Mouse (Mus musculus) hindbrain, embryonic 14.5 days (tissue): ENCODE data around the gene P3h1. TPM values are rescaled to one million over a fixed set of nuclear protein-coding genes. Genes with fewer than 3 reads are reported as not detected.
"Not testable (repeated sequence)": the region's sequence is repeated elsewhere in the genome, so short reads cannot be mapped to it uniquely, and the experiment has no call there.

Experiments used
- ATAC-seq: fragments of 200-750 bp; cut with Nextera tagmentation; 2 replicates; pipeline ENCODE4 v1.8.0; 2017; ENCODE audit warnings: moderate number of reproducible peaks, mild to moderate bottlenecking, moderate TSS enrichment, moderate library complexity; ENCODE audit not compliant: low FRiP score
- DNase-seq: peaks from one replicate; pipeline ENCODE4 v3.0.0-alpha.2; 2015; ENCODE audit warnings: low spot score
- H3K27ac ChIP-seq: fragments of 300-500 bp; sonication (generic); 2 replicates; pipeline ENCODE4 v1.5.1; 2014; ENCODE audit warnings: mild to moderate bottlenecking, moderate library complexity
- H3K27me3 ChIP-seq: fragments of 300-500 bp; sonication (generic); 2 replicates; pipeline ENCODE4 v1.6.1; 2014; ENCODE audit warnings: mild to moderate bottlenecking, low read length, mixed read lengths; ENCODE audit not compliant: control insufficient read depth, insufficient read depth
- H3K36me3 ChIP-seq: fragments of 300-500 bp; sonication (generic); replicated peaks from 2 replicates; pipeline ENCODE4 v1.6.1; 2014; ENCODE audit not compliant: control insufficient read depth, insufficient read depth
- H3K4me1 ChIP-seq: fragments of 300-500 bp; sonication (generic); replicated peaks from 2 replicates; pipeline ENCODE4 v1.6.1; 2014; ENCODE audit warnings: antibody characterized with exemption, low read length, mixed read lengths; ENCODE audit not compliant: control insufficient read depth, insufficient read depth
- H3K4me2 ChIP-seq: fragments of 300-500 bp; sonication (generic); replicated peaks from 2 replicates; pipeline ENCODE4 v1.6.1; 2014; ENCODE audit warnings: mild to moderate bottlenecking, moderate library complexity
- H3K4me3 ChIP-seq: fragments of 300-500 bp; sonication (generic); replicated peaks from 2 replicates; pipeline ENCODE4 v1.5.1; 2014; ENCODE audit warnings: mild to moderate bottlenecking, low read length
- H3K9ac ChIP-seq: fragments of 300-500 bp; sonication (generic); 2 replicates; pipeline ENCODE4 v1.6.1; 2014
- H3K9me3 ChIP-seq: fragments of 300-500 bp; sonication (generic); 2 replicates; pipeline ENCODE4 v1.6.1; 2016; ENCODE audit warnings: low read length; ENCODE audit not compliant: control insufficient read depth
- WGBS: fragments of 180-500 bp; shearing (Covaris S2); extraction: QIAGEN DNeasy Blood & Tissue Kit; methylation state at CpG from one replicate; pipeline ENCODE4 v1.1.7; 2014; 5-methylcytosine and 5-hydroxymethylcytosine counted together
- polyA plus RNA-seq: library from polyadenylated mRNA; unstranded; fragments of >200 nt; fragmentation: Nextera tagmentation; extraction: Ambion mirVana; gene quantifications from 2 replicates; pipeline ENCODE4 v1.2.1, GENCODE M21; 2014

The P3h1 gene
- polyA plus RNA-seq, 1 experiment from 2014 or later, result 12.7 TPM

GRCm38 (mm10) chr4:119259344-119260254 lies 26.9 kb downstream of the P3h1 start:
- no peak for ATAC-seq
- 77% methylated on average over 15 of the region's 15 CpGs for WGBS

GRCm38 (mm10) chr4:119261087-119261713 lies 28.5 kb downstream of the P3h1 start:
- H3K36me3 ChIP-seq, result no peaks in the 10 kb centered on the region
- no peak overlapping the region for H3K4me2 ChIP-seq
- H3K9ac ChIP-seq, result no peak overlapping the region
- H3K4me1 ChIP-seq, result no peaks in the 10 kb centered on the region
- WGBS, result 69% methylated on average over 7 of the region's 7 CpGs
- H3K4me3 ChIP-seq, result no peak overlapping the region
- DNase-seq (no peak), ATAC-seq (no peak)
- no peak overlapping the region for H3K27ac ChIP-seq
- no peaks in the 10 kb centered on the region for H3K27me3 ChIP-seq
- no peaks in the 10 kb centered on the region for H3K9me3 ChIP-seq

More at GRCm38 (mm10) chr4:119259344-119260254, 26.9 kb downstream of the P3h1 start:
- Histone ChIP-seq H3K9me3 (no peaks in the 10 kb centered on the region), H3K27me3 (no peaks in the 10 kb centered on the region), H3K4me1 (no peaks in the 10 kb centered on the region; the same call in 1 of the 2 replicates), H3K4me2 (no peak overlapping the region), H3K27ac (no peak overlapping the region), H3K9ac (no peak overlapping the region), H3K4me3 (no peak overlapping the region), H3K36me3 (no peaks in the 10 kb centered on the region)
- no peak for DNase-seq

- Histone ChIP-seq H3K4me2 (no peak overlapping the region), H3K36me3 (no peaks in the 10 kb centered on the region), H3K4me1 (no peaks in the 10 kb centered on the region), H3K27ac (no peak overlapping the region), H3K9ac (no peak overlapping the region), H3K4me3 (no peak overlapping the region), H3K9me3 (no peaks in the 10 kb centered on the region), H3K27me3 (no peaks in the 10 kb centered on the region)
- WGBS, result 92% methylated on average over 5 of the region's 5 CpGs
- DNase-seq (no peak), ATAC-seq (no peak)
These were observed 29.8 kb downstream of the P3h1 start for GRCm38 (mm10) chr4:119262483-119262882.

- Histone ChIP-seq H3K9me3 (no peaks in the 10 kb centered on the region), H3K36me3 (0 out of 2 replicates have a peak, but pooled peaks cover 6% of the 10 kb centered on the region), H3K4me3 (no peak overlapping the region), H3K27me3 (no peaks in the 10 kb centered on the region), H3K4me2 (no peak overlapping the region), H3K9ac (no peak overlapping the region), H3K27ac (no peak overlapping the region), H3K4me1 (no peaks in the 10 kb centered on the region)
- ATAC-seq (no peak), DNase-seq (no peak)
- WGBS, result 75% methylated on average over 3 of the region's 3 CpGs
These were observed 30.7 kb downstream of the P3h1 start for GRCm38 (mm10) chr4:119263459-119263858.

- H3K9me3 ChIP-seq, result no peaks in the 10 kb centered on the region
- ATAC-seq, result no peak
- H3K4me3 ChIP-seq, result no peak overlapping the region
- no peaks in the 10 kb centered on the region for H3K27me3 ChIP-seq
- DNase-seq, result no peak
- H3K9ac ChIP-seq, result no peak overlapping the region
- H3K4me2 ChIP-seq, result no peak overlapping the region
- no peaks in the 10 kb centered on the region for H3K4me1 ChIP-seq
- 80% methylated on average over 13 of the region's 13 CpGs for WGBS
- H3K27ac ChIP-seq, result no peak overlapping the region
- peaks cover 30% of the 10 kb centered on the region for H3K36me3 ChIP-seq
These were observed 33.9 kb downstream of the P3h1 start for GRCm38 (mm10) chr4:119266606-119267005.

GRCm38 (mm10) chr4:119274627-119275026 lies 41.9 kb downstream of the P3h1 start:
- 88% methylated on average over 1 of the region's 1 CpGs for WGBS
- Histone ChIP-seq H3K27me3 (no peaks in the 10 kb centered on the region), H3K27ac (no peak overlapping the region), H3K4me3 (no peak overlapping the region), H3K4me2 (no peak overlapping the region), H3K9ac (no peak overlapping the region), H3K9me3 (no peaks in the 10 kb centered on the region), H3K4me1 (no peaks in the 10 kb centered on the region), H3K36me3 (peaks cover 97% of the 10 kb centered on the region)
- no peak; the same call in 1 of the 2 replicates for ATAC-seq
- no peak for DNase-seq

GRCm38 (mm10) chr4:119275226-119275625 lies 42.5 kb downstream of the P3h1 start:
- Histone ChIP-seq H3K36me3 (peaks cover 97% of the 10 kb centered on the region), H3K4me2 (no peak overlapping the region), H3K4me1 (no peaks in the 10 kb centered on the region), H3K4me3 (no peak overlapping the region), H3K27me3 (no peaks in the 10 kb centered on the region), H3K9ac (no peak overlapping the region), H3K27ac (no peak overlapping the region), H3K9me3 (no peaks in the 10 kb centered on the region)
- ATAC-seq (no peak), DNase-seq (no peak)
- WGBS, result 83% methylated on average over 2 of the region's 2 CpGs

- no peak for ATAC-seq
- Histone ChIP-seq H3K4me2 (no peak overlapping the region), H3K4me3 (no peak overlapping the region), H3K4me1 (no peaks in the 10 kb centered on the region), H3K36me3 (peaks cover 97% of the 10 kb centered on the region), H3K27ac (no peak overlapping the region), H3K27me3 (no peaks in the 10 kb centered on the region), H3K9me3 (no peaks in the 10 kb centered on the region), H3K9ac (no peak overlapping the region)
- 92% methylated on average over 2 of the region's 2 CpGs for WGBS
- DNase-seq, result no peak
These were observed 43.0 kb downstream of the P3h1 start for GRCm38 (mm10) chr4:119275726-119276125.

- not testable (repeated sequence) for ATAC-seq, H3K27ac ChIP-seq, H3K4me1 ChIP-seq, DNase-seq, H3K4me3 ChIP-seq, H3K27me3 ChIP-seq, H3K9me3 ChIP-seq, H3K4me2 ChIP-seq, H3K9ac ChIP-seq
- peaks cover 97% of the 10 kb centered on the region for H3K36me3 ChIP-seq
- 93% methylated on average over 15 of the region's 15 CpGs for WGBS
These were observed 46.1 kb downstream of the P3h1 start for GRCm38 (mm10) chr4:119278784-119279183.
